Mouse (Mus musculus) retina, embryonic 14.5 days (tissue): ENCODE data around the gene Olfr198.
"Not testable (repeated sequence)": the region's sequence is repeated elsewhere in the genome, so short reads cannot be mapped to it uniquely, and the experiment has no call there.

ENCODE experiments used
- DNase-seq: peaks from one replicate; pipeline ENCODE4 v3.0.0-alpha.2; 2015; ENCODE audit warnings: low spot score

Olfr198 gene

GRCm38 (mm10) chr16:59203433-59203832 is at the start of gene Olfr198:
TSS of gene Olfr198 (minus strand) at chr16:59203533.
- not testable (repeated sequence) for DNase-seq

DNA sequence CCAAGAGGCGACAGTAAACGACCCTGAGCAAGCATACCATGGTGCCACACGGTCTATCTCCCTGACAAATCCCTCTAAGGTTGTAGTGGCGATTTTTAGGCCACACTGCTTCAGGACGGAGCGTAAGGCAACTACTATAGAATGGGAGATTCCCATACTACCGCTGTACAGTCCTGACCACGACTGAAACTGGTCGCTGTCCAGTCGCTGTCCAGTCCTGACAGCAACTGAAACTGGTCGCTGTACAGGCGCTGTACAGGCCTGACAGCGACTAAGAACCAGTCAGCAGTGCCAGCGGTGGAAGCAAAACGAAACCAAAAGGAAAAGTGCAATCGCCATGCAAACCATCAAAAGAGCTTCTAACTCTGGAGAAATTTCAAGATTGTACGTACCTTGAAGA is 46.4 kb upstream of the Olfr198 start:
- no peak for DNase-seq

GRCm38 (mm10) chr16:59219667-59220066 is 16.3 kb upstream of the Olfr198 start, which contains the start of gene Olfr199:
TSS of gene Olfr199 (minus strand) at chr16:59219767.
- not testable (repeated sequence) for DNase-seq

- DNase-seq: not testable (repeated sequence)
These were observed 14.5 kb upstream of the Olfr198 start for GRCm38 (mm10) chr16:59217861-59218260.

- DNase-seq: no peak
These were observed 33.0 kb downstream of the Olfr198 start, which contains the start of gene Olfr196 for GRCm38 (mm10) chr16:59170354-59170753. TSS of gene Olfr196 (minus strand) at chr16:59170454.

GRCm38 (mm10) chr16:59151996-59152395 is 51.3 kb downstream of the Olfr198 start:
- no peak for DNase-seq
